Mouse (Mus musculus) hindbrain, embryonic 13.5 days (tissue): ENCODE data around the gene Fip1l1. TPM values are rescaled to one million over a fixed set of nuclear protein-coding genes. Genes with fewer than 3 reads are reported as not detected.
A peak's percentile ranks its signal among the peaks of the same experiment; 100 is the strongest.

Source experiments
- ATAC-seq: fragments of 200-750 bp; cut with Nextera tagmentation; 2 replicates; pipeline ENCODE4 v1.8.0; 2017; ENCODE audit warnings: moderate TSS enrichment; ENCODE audit not compliant: low FRiP score
- H3K27ac ChIP-seq: fragments of 300-500 bp; sonication (generic); 2 replicates; pipeline ENCODE4 v1.5.1; 2015; ENCODE audit warnings: inconsistent platforms, mild to moderate bottlenecking, moderate library complexity
- H3K27me3 ChIP-seq: fragments of 300-500 bp; sonication (generic); 2 replicates; pipeline ENCODE4 v1.6.1; 2015; ENCODE audit warnings: mild to moderate bottlenecking, inconsistent platforms
- H3K36me3 ChIP-seq: fragments of 300-500 bp; sonication (generic); 2 replicates; pipeline ENCODE4 v1.6.1; 2015; ENCODE audit warnings: mild to moderate bottlenecking, inconsistent platforms
- H3K4me1 ChIP-seq: fragments of 300-500 bp; sonication (generic); replicated peaks from 2 replicates; pipeline ENCODE4 v1.6.1; 2015; ENCODE audit warnings: inconsistent platforms
- H3K4me2 ChIP-seq: fragments of 300-500 bp; sonication (generic); 2 replicates; pipeline ENCODE4 v1.6.1; 2015; ENCODE audit warnings: inconsistent platforms, mild to moderate bottlenecking, moderate library complexity
- H3K4me3 ChIP-seq: fragments of 300-500 bp; sonication (generic); 2 replicates; pipeline ENCODE4 v1.5.1; 2015; ENCODE audit warnings: mild to moderate bottlenecking, inconsistent platforms
- H3K9ac ChIP-seq: fragments of 300-500 bp; sonication (generic); 2 replicates; pipeline ENCODE4 v1.6.1; 2015; ENCODE audit warnings: mild to moderate bottlenecking, inconsistent platforms
- H3K9me3 ChIP-seq: fragments of 300-500 bp; sonication (generic); 2 replicates; pipeline ENCODE4 v1.6.1; 2016; ENCODE audit warnings: inconsistent platforms
- WGBS: fragments of 180-500 bp; shearing (Covaris S2); methylation state at CpG from one replicate; pipeline ENCODE4 v1.1.7; 2015; 5-methylcytosine and 5-hydroxymethylcytosine counted together
- polyA plus RNA-seq: library from polyadenylated mRNA; unstranded; fragments of >200 nt; fragmentation: Nextera tagmentation; extraction: Ambion mirVana; gene quantifications from 2 replicates; pipeline ENCODE4 v1.2.1, GENCODE M21; 2015

Gene Fip1l1
- polyA plus RNA-seq, 1 experiment from 2014 or later = 85.5 TPM

DNA sequence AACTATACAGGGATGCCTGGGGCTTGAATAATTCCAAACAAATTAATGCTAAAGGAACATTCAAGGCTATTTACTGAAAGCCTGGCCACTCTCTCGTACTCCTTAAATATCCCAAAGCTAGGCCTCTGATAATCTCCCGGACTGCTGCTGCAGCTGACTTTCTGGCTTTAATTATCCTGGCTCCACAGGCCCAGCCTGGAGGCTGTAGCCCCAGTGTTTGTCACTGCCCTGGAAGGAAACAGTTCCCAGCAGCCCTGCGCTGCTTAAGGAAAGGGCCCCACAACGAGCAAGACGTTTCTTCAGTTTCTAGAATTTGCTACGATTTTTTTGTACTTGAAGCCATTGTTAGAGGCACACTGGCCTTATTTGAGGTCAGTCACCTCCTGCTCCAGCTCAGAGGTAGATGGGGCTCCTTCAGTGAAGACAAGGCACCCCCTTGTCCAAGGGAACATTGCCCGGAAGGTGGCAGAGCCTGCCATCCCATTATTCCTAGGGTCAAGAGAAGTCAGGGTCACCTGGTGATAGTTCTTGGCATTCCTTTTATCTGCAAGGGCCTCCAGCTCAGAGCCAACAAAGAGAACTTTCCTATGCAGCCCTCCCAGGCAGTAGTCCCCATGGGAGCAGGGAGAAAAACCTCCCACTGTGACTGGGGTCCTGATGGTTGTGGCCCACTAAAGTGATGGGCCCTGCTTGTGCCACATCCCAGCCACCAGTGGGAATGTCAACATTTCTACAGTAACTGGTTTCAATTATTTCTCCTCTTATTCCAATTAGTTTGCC, 86.6 kb downstream of the Fip1l1 start:
- 44% methylated on average over 7 of the region's 7 CpGs for WGBS
- Histone ChIP-seq H3K9me3 (no peaks in the 10 kb centered on the region), H3K4me3 (no peak overlapping the region), H3K9ac (no peak overlapping the region), H3K4me1 (peaks cover 6% of the 10 kb centered on the region; the same call in 1 of the 2 replicates), H3K36me3 (no peaks in the 10 kb centered on the region), H3K4me2 (no peak overlapping the region), H3K27ac (no peak overlapping the region), H3K27me3 (no peaks in the 10 kb centered on the region)
- ATAC-seq = no peak

DNA sequence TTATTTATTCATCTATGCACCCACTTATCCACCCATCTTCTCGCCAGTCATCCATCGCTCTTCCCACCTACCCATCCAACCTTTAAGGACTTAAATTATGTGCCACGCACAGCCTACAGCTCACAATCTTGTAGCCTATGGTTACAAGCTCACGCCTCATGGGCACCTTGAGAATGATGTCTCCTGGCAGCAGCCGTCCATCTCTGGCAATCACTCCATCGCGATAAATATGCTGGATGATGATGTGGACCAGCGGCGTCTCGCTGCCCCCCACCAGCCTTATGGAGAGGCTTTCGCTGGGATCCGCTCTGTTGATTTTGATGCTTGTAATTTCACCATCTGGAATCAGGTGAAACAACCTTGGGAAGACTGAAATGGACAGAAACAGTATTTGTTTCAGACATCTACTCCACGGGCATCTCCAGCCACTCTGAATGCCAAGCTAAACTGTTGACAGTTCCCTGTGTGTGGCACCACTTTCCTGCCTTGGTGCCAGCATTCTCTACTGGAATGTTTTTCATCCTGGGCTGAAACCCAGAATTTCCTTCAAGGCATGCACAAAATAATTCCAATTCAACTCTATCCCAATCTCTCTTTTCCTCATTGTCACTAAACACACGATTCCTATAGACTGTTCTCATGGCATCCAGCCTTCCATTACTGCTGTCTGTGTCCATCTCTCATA, 88.2 kb downstream of the Fip1l1 start:
- ATAC-seq = no peak
- no peaks in the 10 kb centered on the region for H3K9me3 ChIP-seq
- no peak overlapping the region for H3K4me3 ChIP-seq
- H3K27me3 ChIP-seq = no peaks in the 10 kb centered on the region
- H3K9ac ChIP-seq = no peak overlapping the region
- H3K4me2 ChIP-seq = no peak overlapping the region
- H3K36me3 ChIP-seq = no peaks in the 10 kb centered on the region
- H3K27ac ChIP-seq = no peak overlapping the region
- peaks cover 6% of the 10 kb centered on the region; the same call in 1 of the 2 replicates for H3K4me1 ChIP-seq
- WGBS = 91% methylated on average over 14 of the region's 14 CpGs

DNA sequence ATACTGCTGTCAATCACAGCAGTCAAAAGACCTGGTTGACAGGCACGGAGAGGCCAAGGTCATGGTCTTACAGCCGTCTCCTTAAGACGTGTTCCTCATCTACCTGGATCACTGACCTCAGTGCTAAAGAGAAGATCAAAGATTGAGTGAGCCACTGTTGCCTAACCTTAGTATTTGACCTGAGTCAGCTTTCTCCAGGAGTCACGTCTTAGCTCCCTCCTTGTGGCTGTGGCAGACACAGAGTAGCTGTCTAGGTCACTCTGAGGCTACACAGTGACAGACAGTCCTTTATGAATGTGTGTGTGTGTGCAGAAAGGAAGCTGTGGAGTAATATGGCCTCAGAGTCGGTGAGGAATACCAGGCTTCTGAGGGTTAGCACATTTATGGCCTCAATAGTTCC, 89.1 kb downstream of the Fip1l1 start:
- H3K9me3 ChIP-seq = no peaks in the 10 kb centered on the region
- 65% methylated on average over 5 of the region's 5 CpGs for WGBS
- no peak overlapping the region for H3K9ac ChIP-seq
- H3K36me3 ChIP-seq = no peaks in the 10 kb centered on the region
- H3K27me3 ChIP-seq = no peaks in the 10 kb centered on the region
- peaks cover 6% of the 10 kb centered on the region; the same call in 1 of the 2 replicates for H3K4me1 ChIP-seq
- no peak overlapping the region for H3K4me3 ChIP-seq
- ATAC-seq = no peak
- H3K4me2 ChIP-seq = no peak overlapping the region
- no peak overlapping the region for H3K27ac ChIP-seq

DNA sequence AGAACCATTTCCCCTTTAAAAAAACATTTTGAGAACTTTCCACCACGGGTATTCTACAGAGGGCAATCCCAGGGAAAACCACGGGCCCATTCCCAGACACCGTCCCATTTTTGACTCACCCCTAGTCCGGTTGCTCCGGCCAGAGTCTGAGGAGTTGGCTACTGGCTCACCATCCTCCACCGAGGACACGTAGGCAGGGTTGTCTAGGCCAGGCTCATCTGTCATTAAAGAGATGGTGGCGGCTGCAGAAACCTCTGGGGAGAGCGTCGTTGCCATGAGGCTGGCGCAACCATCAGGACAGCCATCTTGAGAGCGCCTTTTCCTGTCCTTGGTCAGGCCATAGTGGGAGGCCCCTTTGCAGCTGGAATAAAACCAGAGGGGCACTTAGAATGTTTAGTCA, 92.8 kb downstream of the Fip1l1 start:
- Histone ChIP-seq H3K27ac (no peak overlapping the region), H3K27me3 (no peaks in the 10 kb centered on the region), H3K4me2 (no peak overlapping the region), H3K4me1 (peaks cover 5% of the 10 kb centered on the region; the same call in 1 of the 2 replicates), H3K9ac (no peak overlapping the region), H3K4me3 (no peak overlapping the region), H3K36me3 (no peaks in the 10 kb centered on the region), H3K9me3 (no peaks in the 10 kb centered on the region)
- no peak for ATAC-seq
- 89% methylated on average over 12 of the region's 12 CpGs for WGBS

DNA sequence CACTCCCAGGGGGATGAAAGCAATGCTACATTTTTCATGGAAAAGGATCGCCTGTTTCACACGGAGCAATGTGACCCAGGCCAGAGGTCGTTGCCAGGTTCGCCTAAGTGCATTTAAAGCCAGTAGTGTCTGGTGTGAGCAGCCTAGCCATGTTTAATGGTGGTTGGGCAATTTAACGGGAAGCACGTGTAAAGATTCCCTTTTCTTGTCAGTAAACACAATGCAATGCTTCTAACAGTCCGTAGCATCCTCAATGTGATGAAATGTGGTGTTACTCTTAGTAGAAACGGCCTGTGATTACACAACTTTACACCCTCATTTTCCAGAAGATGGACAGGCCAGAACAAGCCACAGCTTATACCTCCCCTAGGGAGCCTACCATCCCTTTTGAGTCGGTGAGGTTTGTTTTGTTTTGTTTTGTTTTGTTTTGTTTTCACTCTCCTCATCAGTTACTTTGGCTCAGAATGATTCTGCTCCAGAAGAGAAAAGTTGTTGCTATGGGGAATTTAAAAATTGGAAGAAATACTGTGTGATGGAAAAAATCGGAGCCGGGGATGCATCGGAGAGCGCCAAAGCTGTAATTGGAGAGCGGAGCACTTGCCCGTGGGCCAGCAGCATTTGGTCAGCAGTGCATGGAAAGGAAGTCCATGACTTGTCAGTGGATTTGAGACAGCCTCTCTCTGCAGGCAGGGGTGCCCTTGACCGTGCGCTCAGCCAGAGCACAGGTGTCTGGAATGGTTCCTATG, 97.3 kb downstream of the Fip1l1 start:
- H3K36me3 ChIP-seq = no peaks in the 10 kb centered on the region
- no peaks in the 10 kb centered on the region for H3K27me3 ChIP-seq
- H3K9me3 ChIP-seq = no peaks in the 10 kb centered on the region
- no peak overlapping the region for H3K4me2 ChIP-seq
- 0 out of 2 replicates have a peak overlapping the region, but pooled peaks have one; percentile 19 for H3K27ac ChIP-seq
- peaks cover 10% of the 10 kb centered on the region for H3K4me1 ChIP-seq
- no peak overlapping the region for H3K4me3 ChIP-seq
- no peak for ATAC-seq
- no peak overlapping the region for H3K9ac ChIP-seq
- 55% methylated on average over 17 of the region's 17 CpGs for WGBS

DNA sequence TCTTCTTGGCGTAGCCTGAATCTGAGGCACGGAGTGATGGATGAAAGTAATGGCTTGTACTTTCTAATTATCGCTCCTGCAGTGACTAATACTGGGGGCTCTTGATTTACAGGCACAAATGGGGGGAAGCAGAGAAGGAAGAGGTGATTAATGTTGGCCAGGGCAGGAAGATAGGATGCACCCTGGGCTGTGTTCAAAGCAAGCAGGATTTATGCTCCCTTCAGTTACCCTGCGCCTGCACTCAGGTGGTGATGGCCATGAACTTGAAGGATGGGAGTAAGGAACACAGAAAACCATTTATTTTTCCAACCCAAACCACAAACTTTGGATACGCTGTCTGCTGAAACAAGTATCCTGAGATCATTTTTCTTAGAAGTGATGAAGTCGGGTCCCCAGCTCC, 98.2 kb downstream of the Fip1l1 start:
- H3K27me3 ChIP-seq = no peaks in the 10 kb centered on the region
- no peak overlapping the region for H3K9ac ChIP-seq
- H3K27ac ChIP-seq = no peak overlapping the region
- no peak for ATAC-seq
- no peaks in the 10 kb centered on the region for H3K36me3 ChIP-seq
- no peak overlapping the region for H3K4me3 ChIP-seq
- no peak overlapping the region for H3K4me2 ChIP-seq
- H3K9me3 ChIP-seq = no peaks in the 10 kb centered on the region
- peaks cover 10% of the 10 kb centered on the region for H3K4me1 ChIP-seq
- 69% methylated on average over 6 of the region's 6 CpGs for WGBS

DNA sequence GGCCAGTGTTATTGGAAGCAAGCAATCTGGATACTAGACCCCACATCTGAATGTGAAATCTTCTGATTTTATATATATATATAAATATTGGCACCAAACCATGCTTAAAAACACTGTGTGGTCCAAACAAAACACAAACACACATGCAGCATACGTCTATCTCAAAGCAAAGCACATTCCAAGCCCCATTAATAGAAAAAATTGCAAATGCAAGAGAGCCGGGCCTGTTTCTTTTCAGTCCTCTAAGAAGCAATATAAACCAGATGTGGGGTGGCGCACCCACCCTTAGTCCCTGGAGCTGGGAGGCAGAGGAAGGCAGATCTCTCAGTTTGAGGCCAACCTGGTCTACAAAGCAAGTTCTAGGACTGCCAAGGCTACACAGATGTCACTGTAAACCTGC, 99.1 kb downstream of the Fip1l1 start:
- no peak for ATAC-seq
- H3K27me3 ChIP-seq = no peaks in the 10 kb centered on the region
- H3K27ac ChIP-seq = no peak overlapping the region
- WGBS = 94% methylated on average over 3 of the region's 3 CpGs
- H3K4me1 ChIP-seq = peaks cover 10% of the 10 kb centered on the region
- no peak overlapping the region for H3K4me2 ChIP-seq
- H3K36me3 ChIP-seq = no peaks in the 10 kb centered on the region
- no peaks in the 10 kb centered on the region for H3K9me3 ChIP-seq
- H3K9ac ChIP-seq = no peak overlapping the region
- H3K4me3 ChIP-seq = no peak overlapping the region

DNA sequence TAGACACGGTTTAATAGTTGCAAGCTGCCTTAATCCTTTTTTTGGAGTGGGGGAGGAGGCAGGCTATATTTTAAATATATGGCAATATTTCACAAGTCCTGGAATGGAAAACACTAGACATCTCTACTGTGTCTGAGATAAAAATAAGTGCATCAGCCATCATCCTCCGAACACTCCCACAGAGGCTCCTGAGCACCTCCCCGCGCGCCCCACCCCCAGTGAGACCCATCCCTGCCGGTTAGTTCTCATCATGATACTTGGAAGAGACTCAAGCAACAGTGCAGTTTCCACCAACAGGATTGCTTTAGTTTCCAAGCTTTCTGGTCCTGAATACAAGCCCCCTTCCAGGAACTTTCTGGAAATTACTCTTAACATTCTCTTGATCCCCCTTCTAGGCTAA, 104.3 kb downstream of the Fip1l1 start:
- no peak overlapping the region for H3K9ac ChIP-seq
- WGBS = 94% methylated on average over 6 of the region's 6 CpGs
- ATAC-seq = no peak
- H3K9me3 ChIP-seq = no peaks in the 10 kb centered on the region
- no peaks in the 10 kb centered on the region for H3K4me1 ChIP-seq
- H3K27ac ChIP-seq = no peak overlapping the region
- H3K27me3 ChIP-seq = 0 out of 2 replicates have a peak, but pooled peaks cover 3% of the 10 kb centered on the region
- H3K36me3 ChIP-seq = no peaks in the 10 kb centered on the region
- H3K4me2 ChIP-seq = no peak overlapping the region
- no peak overlapping the region for H3K4me3 ChIP-seq

DNA sequence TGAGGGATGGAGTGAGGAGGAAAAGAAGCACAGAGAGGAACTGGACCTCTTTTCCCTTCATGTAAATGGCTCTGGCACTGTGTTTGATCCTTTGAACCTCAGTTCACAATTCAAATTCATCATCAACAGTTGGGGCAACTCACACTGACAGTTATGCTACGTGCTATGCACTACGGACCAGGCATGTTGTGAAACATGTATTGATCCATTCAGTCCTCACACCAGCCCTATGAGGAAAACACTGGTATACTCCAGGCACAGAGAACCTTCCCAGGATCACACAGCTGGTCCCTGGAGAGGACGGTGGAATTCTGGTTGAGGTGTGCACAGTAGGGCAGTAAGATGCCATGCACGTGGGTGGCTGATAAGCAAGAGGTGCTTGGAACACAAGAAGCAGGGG, 105.3 kb downstream of the Fip1l1 start:
- ATAC-seq = no peak
- Histone ChIP-seq H3K9ac (no peak overlapping the region), H3K4me1 (no peaks in the 10 kb centered on the region), H3K27ac (no peak overlapping the region), H3K4me2 (no peak overlapping the region), H3K27me3 (0 out of 2 replicates have a peak, but pooled peaks cover 3% of the 10 kb centered on the region), H3K36me3 (no peaks in the 10 kb centered on the region), H3K4me3 (no peak overlapping the region), H3K9me3 (no peaks in the 10 kb centered on the region)
- WGBS = 90% methylated on average over 4 of the region's 4 CpGs

DNA sequence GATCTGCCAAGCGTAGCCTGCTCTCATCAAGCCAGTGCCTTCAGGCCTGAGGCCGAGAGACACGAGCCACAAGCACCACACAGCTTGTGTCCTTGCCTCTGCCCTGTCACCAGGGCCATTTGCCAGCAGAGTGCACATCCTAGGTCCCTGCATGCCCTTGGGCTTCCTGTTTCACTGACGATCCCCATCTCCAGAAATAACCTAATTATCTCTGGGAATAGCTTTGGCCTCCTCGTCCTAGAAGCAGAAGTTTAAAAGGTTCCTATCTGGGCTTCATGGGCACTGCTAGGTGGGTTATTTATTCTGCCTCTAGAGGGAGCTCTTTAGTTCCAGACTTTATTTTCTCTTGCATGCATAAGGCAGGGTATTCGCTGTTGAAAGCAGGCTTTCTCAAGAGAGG, 105.8 kb downstream of the Fip1l1 start:
- no peaks in the 10 kb centered on the region for H3K4me1 ChIP-seq
- no peak overlapping the region for H3K9ac ChIP-seq
- H3K4me3 ChIP-seq = no peak overlapping the region
- H3K27ac ChIP-seq = no peak overlapping the region
- no peaks in the 10 kb centered on the region for H3K36me3 ChIP-seq
- no peaks in the 10 kb centered on the region for H3K9me3 ChIP-seq
- 0 out of 2 replicates have a peak, but pooled peaks have one; percentile 28 for ATAC-seq
- 0 out of 2 replicates have a peak, but pooled peaks cover 3% of the 10 kb centered on the region for H3K27me3 ChIP-seq
- WGBS = 46% methylated on average over 6 of the region's 6 CpGs
- no peak overlapping the region for H3K4me2 ChIP-seq

DNA sequence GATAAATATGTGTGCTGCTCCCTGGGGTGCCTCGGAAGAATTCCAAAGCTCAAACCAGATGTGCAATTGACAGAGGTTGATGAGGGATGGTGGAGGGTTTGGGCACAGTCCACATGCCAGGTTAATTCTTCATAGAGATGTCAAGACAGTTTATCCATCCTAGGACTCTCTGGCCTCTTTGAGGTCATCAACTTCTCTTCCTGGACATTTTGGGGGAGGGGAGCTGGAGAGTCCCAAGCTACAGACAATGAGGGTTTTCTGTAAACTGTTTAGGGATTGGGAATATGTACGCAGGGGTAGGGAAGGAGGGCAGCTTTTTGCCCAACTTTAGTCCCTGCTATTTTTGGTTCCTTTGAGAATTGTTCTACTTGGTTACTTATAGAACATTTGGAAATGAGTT, 107.0 kb downstream of the Fip1l1 start:
- Histone ChIP-seq H3K4me1 (no peaks in the 10 kb centered on the region), H3K9me3 (no peaks in the 10 kb centered on the region), H3K27ac (no peak overlapping the region), H3K4me2 (no peak overlapping the region), H3K27me3 (0 out of 2 replicates have a peak, but pooled peaks cover 3% of the 10 kb centered on the region), H3K9ac (no peak overlapping the region), H3K36me3 (no peaks in the 10 kb centered on the region), H3K4me3 (no peak overlapping the region)
- WGBS = 82% methylated on average over 2 of the region's 2 CpGs
- ATAC-seq = no peak

DNA sequence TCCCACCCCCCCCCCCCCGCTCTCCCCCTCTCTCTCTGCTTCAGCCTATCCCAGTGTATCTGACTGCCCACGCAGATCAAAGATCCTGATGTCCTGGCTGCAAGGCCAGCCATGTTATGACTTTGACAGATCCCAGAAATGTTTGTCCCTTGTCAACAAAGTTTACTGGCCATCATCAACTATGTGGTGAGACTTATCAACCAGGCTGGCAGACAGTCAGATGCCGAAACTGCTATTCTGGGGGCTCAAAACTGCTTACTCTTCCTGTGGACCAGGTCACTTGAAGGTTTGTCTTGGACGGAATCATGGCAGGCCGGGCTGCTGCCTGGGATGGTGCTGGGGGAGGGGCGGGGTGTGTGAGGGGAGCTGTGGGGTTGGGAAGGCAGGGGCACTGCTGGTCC, 112.3 kb downstream of the Fip1l1 start:
- Histone ChIP-seq H3K4me2 (no peak overlapping the region), H3K36me3 (no peaks in the 10 kb centered on the region), H3K27ac (no peak overlapping the region), H3K4me1 (peaks cover 6% of the 10 kb centered on the region; the same call in 1 of the 2 replicates), H3K9me3 (no peaks in the 10 kb centered on the region), H3K4me3 (no peak overlapping the region), H3K9ac (no peak overlapping the region), H3K27me3 (no peaks in the 10 kb centered on the region)
- ATAC-seq = no peak
- 68% methylated on average over 5 of the region's 6 CpGs for WGBS
